Mouse (Mus musculus): ENCODE measurements around the gene Herc4.
"Not testable (repeated sequence)": the region's sequence is repeated elsewhere in the genome, so short reads cannot be mapped to it uniquely, and the experiment has no call there.

Herc4 gene

GRCm38 (mm10) chr10:63344751-63345150 lies 101.1 kb downstream of the Herc4 start:
- no peak for ATAC-seq (ENCODE audit: insufficient number of reproducible peaks, low FRiP score, low TSS enrichment)

- no peak for ATAC-seq (ENCODE audit: insufficient number of reproducible peaks, low FRiP score, low TSS enrichment)
Observed at GRCm38 (mm10) chr10:63348291-63348690, 104.7 kb downstream of the Herc4 start.

GRCm38 (mm10) chr10:63350666-63351065 lies 107.1 kb downstream of the Herc4 start:
- no peak for ATAC-seq (ENCODE audit: insufficient number of reproducible peaks, low FRiP score, low TSS enrichment)

GRCm38 (mm10) chr10:63351099-63351498 lies 107.5 kb downstream of the Herc4 start:
- ATAC-seq (ENCODE audit: insufficient number of reproducible peaks, low FRiP score, low TSS enrichment) = not testable (repeated sequence)

- ATAC-seq (ENCODE audit: insufficient number of reproducible peaks, low FRiP score, low TSS enrichment) = no peak
Observed at GRCm38 (mm10) chr10:63352111-63352510, 108.5 kb downstream of the Herc4 start.

GRCm38 (mm10) chr10:63360502-63360901 lies 116.9 kb downstream of the Herc4 start:
- ATAC-seq (ENCODE audit: insufficient number of reproducible peaks, low FRiP score, low TSS enrichment) = no peak

GRCm38 (mm10) chr10:63365918-63366455 lies 122.4 kb downstream of the Herc4 start:
- ATAC-seq (ENCODE audit: insufficient number of reproducible peaks, low FRiP score, low TSS enrichment) = no peak

GRCm38 (mm10) chr10:63367386-63367785 lies 123.8 kb downstream of the Herc4 start:
- no peak for ATAC-seq (ENCODE audit: insufficient number of reproducible peaks, low FRiP score, low TSS enrichment)
